Mouse (Mus musculus): Measurements from ENCODE around the gene Abcc6.

The Abcc6 gene

GRCm38 (mm10) chr7:46030145-46030488, at the start of gene Abcc6:
Abcc6 (minus strand) TSS chr7:46030302.
- DNase-seq, result no peak

- no peak for DNase-seq
These were observed 47.6 kb upstream of the Abcc6 start for GRCm38 (mm10) chr7:46077675-46078074.

GRCm38 (mm10) chr7:46076844-46077243, 46.7 kb upstream of the Abcc6 start:
- no peak for DNase-seq

- no peak for DNase-seq
These were observed 38.7 kb upstream of the Abcc6 start for GRCm38 (mm10) chr7:46068831-46069230.

GRCm38 (mm10) chr7:46063296-46063695, 33.2 kb upstream of the Abcc6 start:
- no peak for DNase-seq

GRCm38 (mm10) chr7:46061614-46062013, 31.5 kb upstream of the Abcc6 start:
- DNase-seq, result no peak

GRCm38 (mm10) chr7:46060688-46061087, 30.6 kb upstream of the Abcc6 start:
- DNase-seq, result no peak

GRCm38 (mm10) chr7:46058882-46059281, 28.8 kb upstream of the Abcc6 start:
- no peak for DNase-seq

- no peak for DNase-seq
These were observed 23.5 kb upstream of the Abcc6 start for GRCm38 (mm10) chr7:46053566-46053965.

- no peak for DNase-seq
These were observed 22.2 kb upstream of the Abcc6 start for GRCm38 (mm10) chr7:46052161-46052821.

GRCm38 (mm10) chr7:46049981-46050380, 19.9 kb upstream of the Abcc6 start:
- DNase-seq, result no peak

GRCm38 (mm10) chr7:46047873-46048562, 17.9 kb upstream of the Abcc6 start:
- DNase-seq, result no peak

- DNase-seq, result no peak
These were observed 15.8 kb upstream of the Abcc6 start for GRCm38 (mm10) chr7:46045882-46046281.

- no peak for DNase-seq
These were observed 14.0 kb upstream of the Abcc6 start for GRCm38 (mm10) chr7:46044106-46044505.

GRCm38 (mm10) chr7:46039873-46040272, 9.8 kb upstream of the Abcc6 start:
- DNase-seq, result no peak

GRCm38 (mm10) chr7:46037433-46037832, 7.3 kb upstream of the Abcc6 start:
- DNase-seq, result no peak

GRCm38 (mm10) chr7:46035468-46035867, 5.4 kb upstream of the Abcc6 start:
- no peak for DNase-seq

- DNase-seq, result no peak
These were observed 4.9 kb upstream of the Abcc6 start for GRCm38 (mm10) chr7:46034991-46035390.

- DNase-seq, result no peak
These were observed 3.8 kb upstream of the Abcc6 start for GRCm38 (mm10) chr7:46033870-46034337.

GRCm38 (mm10) chr7:46033109-46033869, 3.2 kb upstream of the Abcc6 start, which contains the start of gene Nomo1:
Nomo1 (plus strand) TSS chr7:46033698.
- DNase-seq, result peak; percentile 96

- DNase-seq, result no peak
These were observed 973 bp upstream of the Abcc6 start for GRCm38 (mm10) chr7:46031075-46031474.

- no peak for DNase-seq
These were observed 580 bp downstream of the Abcc6 start for GRCm38 (mm10) chr7:46029299-46030144.

- DNase-seq, result no peak
These were observed 1.4 kb downstream of the Abcc6 start for GRCm38 (mm10) chr7:46028681-46029080.

Measured in right cerebral cortex, postnatal 14 days (tissue).